Mouse (Mus musculus) lung, embryonic 16.5 days (tissue): ENCODE results near the gene Cd244a. TPM values are rescaled to one million over a fixed set of nuclear protein-coding genes. Genes with fewer than 3 reads are reported as not detected.

Source experiments
- ATAC-seq: fragments of 200-750 bp; cut with Nextera tagmentation; 2 replicates; pipeline ENCODE4 v1.8.0; 2017; ENCODE audit warnings: low read depth, mild to moderate bottlenecking, moderate library complexity
- H3K27ac ChIP-seq: fragments of 300-500 bp; sonication (generic); 2 replicates; pipeline ENCODE4 v1.5.1; 2014; ENCODE audit warnings: mild to moderate bottlenecking, control low read depth, low read length
- H3K27me3 ChIP-seq: fragments of 300-500 bp; sonication (generic); 2 replicates; pipeline ENCODE4 v1.6.1; 2014; ENCODE audit warnings: low read depth, low read length, mixed read lengths; ENCODE audit not compliant: control insufficient read depth, insufficient read depth
- H3K36me3 ChIP-seq: fragments of 300-500 bp; sonication (generic); 2 replicates; pipeline ENCODE4 v1.6.1; 2014; ENCODE audit warnings: low read length; ENCODE audit not compliant: control insufficient read depth, insufficient read depth
- H3K4me1 ChIP-seq: fragments of 300-500 bp; sonication (generic); replicated peaks from 2 replicates; pipeline ENCODE4 v1.6.1; 2014; ENCODE audit warnings: low read length, mixed read lengths; ENCODE audit not compliant: control insufficient read depth, insufficient read depth
- H3K4me2 ChIP-seq: fragments of 300-500 bp; sonication (generic); 2 replicates; pipeline ENCODE4 v1.6.1; 2014; ENCODE audit warnings: low read depth, low read length, control low read depth
- H3K4me3 ChIP-seq: fragments of 300-500 bp; sonication (generic); 2 replicates; pipeline ENCODE4 v1.5.1; 2014; ENCODE audit warnings: mild to moderate bottlenecking, low read length, control low read depth
- H3K9ac ChIP-seq: fragments of 300-500 bp; sonication (generic); 2 replicates; pipeline ENCODE4 v1.6.1; 2014; ENCODE audit warnings: low read length, control low read depth
- H3K9me3 ChIP-seq: fragments of 300-500 bp; sonication (generic); 2 replicates; pipeline ENCODE4 v1.6.1; 2016; ENCODE audit warnings: low read length; ENCODE audit not compliant: control insufficient read depth
- WGBS: fragments of 180-500 bp; shearing (Covaris S2); extraction: QIAGEN DNeasy Blood & Tissue Kit; methylation state at CpG from one replicate; pipeline ENCODE4 v1.1.7; 2014; 5-methylcytosine and 5-hydroxymethylcytosine counted together
- polyA plus RNA-seq: library from polyadenylated mRNA; unstranded; fragments of >200 nt; fragmentation: Nextera tagmentation; extraction: Ambion mirVana; gene quantifications from 2 replicates; pipeline ENCODE4 v1.2.1, GENCODE M21; 2015

Gene Cd244a
- polyA plus RNA-seq, 1 experiment from 2014 or later = 1.0 TPM

- no peaks in the 10 kb centered on the region for H3K27me3 ChIP-seq
- no peak for ATAC-seq
- WGBS = 56% methylated on average over 3 of the region's 3 CpGs
- no peak overlapping the region for H3K4me2 ChIP-seq
- H3K9me3 ChIP-seq = no peaks in the 10 kb centered on the region
- H3K4me1 ChIP-seq = no peaks in the 10 kb centered on the region
- H3K9ac ChIP-seq = no peak overlapping the region
- H3K27ac ChIP-seq = no peak overlapping the region
- H3K36me3 ChIP-seq = no peaks in the 10 kb centered on the region
- H3K4me3 ChIP-seq = no peak overlapping the region
Measured at GRCm38 (mm10) chr1:171564247-171564646, 5.3 kb downstream of the Cd244a start.

- Histone ChIP-seq H3K27ac (no peak overlapping the region), H3K4me2 (no peak overlapping the region), H3K9me3 (no peaks in the 10 kb centered on the region), H3K36me3 (no peaks in the 10 kb centered on the region), H3K27me3 (no peaks in the 10 kb centered on the region), H3K4me1 (no peaks in the 10 kb centered on the region), H3K9ac (no peak overlapping the region), H3K4me3 (no peak overlapping the region)
- ATAC-seq = no peak
- 42% methylated on average over 4 of the region's 4 CpGs for WGBS
Measured at GRCm38 (mm10) chr1:171565888-171566287, 6.9 kb downstream of the Cd244a start.

- Histone ChIP-seq H3K4me3 (no peak overlapping the region), H3K36me3 (no peaks in the 10 kb centered on the region), H3K9me3 (no peaks in the 10 kb centered on the region), H3K4me1 (no peaks in the 10 kb centered on the region), H3K4me2 (no peak overlapping the region), H3K9ac (no peak overlapping the region), H3K27ac (no peak overlapping the region), H3K27me3 (no peaks in the 10 kb centered on the region)
- 0 out of 2 replicates have a peak, but pooled peaks have one; percentile 41 for ATAC-seq
- 21% methylated on average over 8 of the region's 8 CpGs for WGBS
Measured at GRCm38 (mm10) chr1:171566777-171567176, 7.8 kb downstream of the Cd244a start.

- Histone ChIP-seq H3K9me3 (no peaks in the 10 kb centered on the region), H3K27me3 (no peaks in the 10 kb centered on the region), H3K4me3 (no peak overlapping the region), H3K4me2 (no peak overlapping the region), H3K4me1 (no peaks in the 10 kb centered on the region), H3K36me3 (no peaks in the 10 kb centered on the region), H3K27ac (no peak overlapping the region), H3K9ac (no peak overlapping the region)
- no peak for ATAC-seq
- WGBS = 66% methylated on average over 2 of the region's 2 CpGs
Measured at GRCm38 (mm10) chr1:171568436-171568835, 9.4 kb downstream of the Cd244a start.

GRCm38 (mm10) chr1:171577168-171577567 lies 18.2 kb downstream of the Cd244a start:
- no peak for ATAC-seq
- no peaks in the 10 kb centered on the region for H3K9me3 ChIP-seq
- H3K36me3 ChIP-seq = no peaks in the 10 kb centered on the region
- H3K4me2 ChIP-seq = no peak overlapping the region
- no peaks in the 10 kb centered on the region for H3K4me1 ChIP-seq
- H3K27ac ChIP-seq = no peak overlapping the region
- WGBS = 81% methylated on average over 7 of the region's 7 CpGs
- no peak overlapping the region for H3K4me3 ChIP-seq
- H3K9ac ChIP-seq = no peak overlapping the region
- H3K27me3 ChIP-seq = no peaks in the 10 kb centered on the region

GRCm38 (mm10) chr1:171584584-171584983 lies 25.6 kb downstream of the Cd244a start:
- 63% methylated on average over 2 of the region's 2 CpGs for WGBS
- Histone ChIP-seq H3K27me3 (no peaks in the 10 kb centered on the region), H3K4me1 (no peaks in the 10 kb centered on the region), H3K4me2 (no peak overlapping the region), H3K36me3 (no peaks in the 10 kb centered on the region), H3K27ac (no peak overlapping the region), H3K9ac (no peak overlapping the region), H3K9me3 (no peaks in the 10 kb centered on the region), H3K4me3 (no peak overlapping the region)
- ATAC-seq = no peak

GRCm38 (mm10) chr1:171604686-171605085 lies 45.7 kb downstream of the Cd244a start:
- no peak overlapping the region for H3K4me2 ChIP-seq
- H3K36me3 ChIP-seq = no peaks in the 10 kb centered on the region
- no peak for ATAC-seq
- H3K27ac ChIP-seq = no peak overlapping the region
- no peaks in the 10 kb centered on the region for H3K9me3 ChIP-seq
- H3K27me3 ChIP-seq = no peaks in the 10 kb centered on the region
- H3K4me1 ChIP-seq = no peaks in the 10 kb centered on the region
- 76% methylated on average over 3 of the region's 3 CpGs for WGBS
- H3K9ac ChIP-seq = no peak overlapping the region
- no peak overlapping the region for H3K4me3 ChIP-seq

- no peaks in the 10 kb centered on the region for H3K36me3 ChIP-seq
- no peaks in the 10 kb centered on the region for H3K27me3 ChIP-seq
- no peak for ATAC-seq
- H3K4me2 ChIP-seq = no peak overlapping the region
- H3K4me3 ChIP-seq = no peak overlapping the region
- H3K9me3 ChIP-seq = no peaks in the 10 kb centered on the region
- no peaks in the 10 kb centered on the region for H3K4me1 ChIP-seq
- 65% methylated on average over 3 of the region's 3 CpGs for WGBS
- no peak overlapping the region for H3K27ac ChIP-seq
- no peak overlapping the region for H3K9ac ChIP-seq
Measured at GRCm38 (mm10) chr1:171606656-171607055, 47.7 kb downstream of the Cd244a start.

- Histone ChIP-seq H3K36me3 (no peaks in the 10 kb centered on the region), H3K4me1 (no peaks in the 10 kb centered on the region), H3K9me3 (no peaks in the 10 kb centered on the region), H3K27me3 (no peaks in the 10 kb centered on the region), H3K4me3 (no peak within 1 kb of the TSS), H3K4me2 (no peak within 1 kb of the TSS), H3K27ac (no peak within 1 kb of the TSS), H3K9ac (no peak within 1 kb of the TSS)
- 74% methylated on average over 9 of the region's 9 CpGs for WGBS
- ATAC-seq = no peak
Measured at GRCm38 (mm10) chr1:171607176-171607575, 48.2 kb downstream of the Cd244a start, which contains the start of gene Ly9. TSS of gene Ly9 (minus strand) at chr1:171607410.

GRCm38 (mm10) chr1:171610026-171610425 lies 51.0 kb downstream of the Cd244a start:
- WGBS = 92% methylated on average over 2 of the region's 2 CpGs
- Histone ChIP-seq H3K4me2 (no peak overlapping the region), H3K9me3 (no peaks in the 10 kb centered on the region), H3K27me3 (no peaks in the 10 kb centered on the region), H3K4me1 (no peaks in the 10 kb centered on the region), H3K36me3 (no peaks in the 10 kb centered on the region), H3K4me3 (no peak overlapping the region), H3K9ac (no peak overlapping the region), H3K27ac (no peak overlapping the region)
- no peak for ATAC-seq
